Mouse (Mus musculus) forebrain, postnatal 0 days (tissue): ENCODE results near the gene Ubqln4. TPM values are rescaled to one million over a fixed set of nuclear protein-coding genes. Genes with fewer than 3 reads are reported as not detected.

ENCODE experiments used
- ATAC-seq: fragments of 200-750 bp; cut with Nextera tagmentation; 2 replicates; pipeline ENCODE4 v1.8.0; 2017; ENCODE audit warnings: mild to moderate bottlenecking, moderate library complexity
- DNase-seq: peaks from one replicate; pipeline ENCODE4 v3.0.0-alpha.2; 2015
- H3K27ac ChIP-seq: fragments of 300-500 bp; sonication (generic); 2 replicates; pipeline ENCODE4 v1.5.1; 2014; ENCODE audit warnings: low read depth, mild to moderate bottlenecking, antibody characterized with exemption, low read length, moderate library complexity, mixed read lengths
- H3K27me3 ChIP-seq: fragments of 300-500 bp; sonication (generic); 2 replicates; pipeline ENCODE4 v1.6.1; 2014; ENCODE audit warnings: mild to moderate bottlenecking, low read length, mixed read lengths; ENCODE audit not compliant: insufficient read depth
- H3K36me3 ChIP-seq: fragments of 300-500 bp; sonication (generic); 2 replicates; pipeline ENCODE4 v1.6.1; 2014; ENCODE audit warnings: mild to moderate bottlenecking, moderate library complexity; ENCODE audit not compliant: insufficient read depth
- H3K4me1 ChIP-seq: fragments of 300-500 bp; sonication (generic); 2 replicates; pipeline ENCODE4 v1.6.1; 2014; ENCODE audit warnings: antibody characterized with exemption; ENCODE audit not compliant: insufficient read depth
- H3K4me2 ChIP-seq: fragments of 300-500 bp; sonication (generic); 2 replicates; pipeline ENCODE4 v1.6.1; 2014; ENCODE audit warnings: low read depth, mild to moderate bottlenecking, moderate library complexity
- H3K4me3 ChIP-seq: fragments of 300-500 bp; sonication (generic); 2 replicates; pipeline ENCODE4 v1.5.1; 2014; ENCODE audit warnings: low read depth, low read length, mixed read lengths
- H3K9ac ChIP-seq: fragments of 300-500 bp; sonication (generic); 2 replicates; pipeline ENCODE4 v1.6.1; 2014; ENCODE audit warnings: mild to moderate bottlenecking
- H3K9me3 ChIP-seq: fragments of 300-500 bp; sonication (generic); 2 replicates; pipeline ENCODE4 v1.6.1; 2016; ENCODE audit warnings: low read length
- CTCF ChIP-seq: sonication (generic); IDR thresholded peaks from 2 replicates; pipeline ENCODE4 v1.5.1; 2016; ENCODE audit warnings: antibody characterized with exemption, control low read depth, low read depth
- WGBS: fragments of 180-500 bp; shearing (Covaris S2); extraction: QIAGEN DNeasy Blood & Tissue Kit; methylation state at CpG from one replicate; pipeline ENCODE4 v1.1.7; 2014; 5-methylcytosine and 5-hydroxymethylcytosine counted together
- polyA plus RNA-seq: library from polyadenylated mRNA; unstranded; fragments of >200 nt; fragmentation: Nextera tagmentation; extraction: Ambion mirVana; gene quantifications from 2 replicates; pipeline ENCODE4 v1.2.1, GENCODE M21; 2015
- total RNA-seq: library from RNA; depleted of rRNA; stranded (reverse); fragments of >200 nt; gene quantifications from 2 replicates; pipeline ENCODE4 v1.2.3, GENCODE M21; 2014

The Ubqln4 gene
- total and polyA plus RNA-seq, 2 experiments from 2014 or later: 30.8 to 116 TPM

DNA sequence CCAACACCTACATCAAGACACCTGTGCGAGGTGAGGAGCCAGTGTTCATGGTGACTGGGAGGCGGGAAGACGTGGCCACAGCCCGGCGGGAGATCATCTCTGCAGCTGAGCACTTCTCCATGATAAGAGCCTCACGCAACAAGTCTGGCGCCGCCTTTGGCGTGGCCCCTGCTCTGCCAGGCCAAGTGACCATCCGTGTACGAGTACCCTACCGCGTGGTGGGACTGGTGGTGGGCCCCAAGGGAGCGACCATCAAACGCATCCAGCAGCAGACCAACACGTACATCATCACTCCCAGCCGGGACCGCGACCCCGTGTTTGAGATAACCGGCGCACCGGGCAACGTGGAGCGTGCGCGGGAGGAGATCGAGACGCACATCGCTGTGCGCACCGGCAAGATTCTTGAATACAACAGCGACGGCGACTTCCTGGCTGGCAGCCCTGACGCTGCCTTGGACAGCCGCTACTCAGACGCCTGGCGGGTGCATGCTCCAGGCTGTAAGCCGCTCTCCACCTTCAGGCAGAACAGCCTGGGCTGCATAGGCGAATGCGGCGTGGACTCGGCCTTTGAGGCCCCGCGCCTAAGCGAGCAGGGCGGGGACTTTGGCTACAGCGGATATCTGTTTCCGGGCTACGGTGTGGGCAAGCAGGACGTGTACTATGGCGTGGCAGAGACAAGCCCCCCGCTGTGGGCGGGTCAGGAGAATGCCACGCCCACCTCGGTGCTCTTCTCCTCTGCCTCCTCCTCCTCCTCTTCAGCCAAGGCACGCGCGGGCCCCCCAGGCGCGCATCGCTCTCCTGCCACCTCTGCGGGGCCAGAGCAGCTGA, 17.2 kb upstream of the Ubqln4 start:
- WGBS: 4% methylated on average over 64 of the region's 64 CpGs
- Histone ChIP-seq H3K9me3 (no peaks in the 10 kb centered on the region), H3K4me1 (peaks cover 23% of the 10 kb centered on the region), H3K9ac (peak overlapping the region; percentile 56), H3K4me2 (peak overlapping the region; percentile 78), H3K36me3 (peaks cover 47% of the 10 kb centered on the region), H3K4me3 (peak overlapping the region; percentile 60), H3K27me3 (no peaks in the 10 kb centered on the region), H3K27ac (peak overlapping the region; percentile 66)
- peak; percentile 61 for DNase-seq
- TF ChIP-seq CTCF: no peak
- no peak for ATAC-seq

DNA sequence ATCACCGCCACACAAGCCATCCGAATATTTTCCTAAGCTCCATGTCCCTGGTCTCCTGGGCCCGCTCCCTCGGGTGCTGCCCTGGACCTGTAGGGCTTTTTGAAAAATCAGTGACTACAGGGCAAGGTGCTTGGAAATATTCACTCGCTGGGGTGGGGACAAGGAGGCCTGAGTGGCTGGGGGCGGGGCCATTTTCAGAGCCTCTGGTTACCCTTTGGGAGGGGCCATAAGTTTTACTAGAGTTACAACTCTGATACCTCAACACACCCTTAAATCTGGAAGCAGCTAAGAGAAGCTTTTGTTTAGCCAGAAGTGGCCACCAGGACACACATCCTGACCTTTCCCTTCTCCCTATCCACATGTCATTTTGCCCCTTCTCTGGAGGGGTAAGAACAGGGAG, 16.4 kb upstream of the Ubqln4 start:
- DNase-seq: no peak
- Histone ChIP-seq H3K27me3 (no peaks in the 10 kb centered on the region), H3K36me3 (peaks cover 47% of the 10 kb centered on the region), H3K4me3 (no peak overlapping the region), H3K27ac (peak overlapping the region; percentile 66), H3K4me2 (peak overlapping the region; percentile 78), H3K9me3 (no peaks in the 10 kb centered on the region), H3K9ac (peak overlapping the region; percentile 56; the same call in 1 of the 2 replicates), H3K4me1 (peaks cover 23% of the 10 kb centered on the region)
- ATAC-seq: no peak
- 51% methylated on average over 6 of the region's 6 CpGs for WGBS
- TF ChIP-seq CTCF: no peak

GRCm38 (mm10) chr3:88538271-88539145, 15.1 kb upstream of the Ubqln4 start:
- H3K27me3 ChIP-seq: no peaks in the 10 kb centered on the region
- WGBS: 16% methylated on average over 9 of the region's 9 CpGs
- H3K9me3 ChIP-seq: no peaks in the 10 kb centered on the region
- peak overlapping the region; percentile 41; the same call in 1 of the 2 replicates for H3K27ac ChIP-seq
- peak overlapping the region; percentile 5; the same call in 1 of the 2 replicates for H3K4me2 ChIP-seq
- H3K36me3 ChIP-seq: peaks cover 47% of the 10 kb centered on the region
- H3K9ac ChIP-seq: no peak overlapping the region
- DNase-seq: no peak
- peaks cover 23% of the 10 kb centered on the region for H3K4me1 ChIP-seq
- ATAC-seq: no peak
- no peak overlapping the region for H3K4me3 ChIP-seq
- no peak for TF ChIP-seq CTCF

DNA sequence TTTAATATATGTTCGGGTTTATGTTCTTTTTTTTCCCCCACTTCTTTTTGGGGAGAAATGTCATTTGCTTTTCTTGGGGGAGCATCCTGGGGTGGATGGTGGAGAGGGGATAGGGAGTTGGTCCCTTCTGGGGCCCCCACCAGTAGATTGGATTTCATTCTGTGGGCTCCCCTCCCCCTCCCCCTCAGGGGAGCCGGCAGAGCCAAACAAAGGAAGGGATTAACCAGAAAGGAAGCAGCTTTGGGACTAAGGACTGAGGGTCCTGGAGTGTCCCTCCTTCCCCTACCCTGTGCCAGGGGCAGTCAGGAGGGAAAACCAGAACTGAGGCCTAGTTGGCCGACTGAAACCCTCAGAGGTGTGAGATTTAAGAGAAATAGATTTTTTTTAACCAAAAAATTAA, 14.2 kb upstream of the Ubqln4 start:
- no peak overlapping the region for H3K4me2 ChIP-seq
- TF ChIP-seq CTCF: no peak
- H3K4me1 ChIP-seq: peaks cover 23% of the 10 kb centered on the region
- H3K27ac ChIP-seq: peak overlapping the region; percentile 62
- no peak for DNase-seq
- 4% methylated on average over 3 of the region's 3 CpGs for WGBS
- H3K27me3 ChIP-seq: no peaks in the 10 kb centered on the region
- no peak for ATAC-seq
- H3K9ac ChIP-seq: no peak overlapping the region
- no peak overlapping the region for H3K4me3 ChIP-seq
- peaks cover 47% of the 10 kb centered on the region for H3K36me3 ChIP-seq
- no peaks in the 10 kb centered on the region for H3K9me3 ChIP-seq

GRCm38 (mm10) chr3:88540085-88540484, 13.5 kb upstream of the Ubqln4 start:
- peak; percentile 37 for TF ChIP-seq CTCF
- 48% methylated on average over 5 of the region's 5 CpGs for WGBS
- ATAC-seq (no peak), DNase-seq (no peak)
- Histone ChIP-seq H3K9ac (no peak overlapping the region), H3K4me1 (peaks cover 20% of the 10 kb centered on the region), H3K36me3 (peaks cover 47% of the 10 kb centered on the region), H3K4me3 (no peak overlapping the region), H3K9me3 (no peaks in the 10 kb centered on the region), H3K27me3 (no peaks in the 10 kb centered on the region), H3K27ac (peak overlapping the region; percentile 66), H3K4me2 (no peak overlapping the region)

DNA sequence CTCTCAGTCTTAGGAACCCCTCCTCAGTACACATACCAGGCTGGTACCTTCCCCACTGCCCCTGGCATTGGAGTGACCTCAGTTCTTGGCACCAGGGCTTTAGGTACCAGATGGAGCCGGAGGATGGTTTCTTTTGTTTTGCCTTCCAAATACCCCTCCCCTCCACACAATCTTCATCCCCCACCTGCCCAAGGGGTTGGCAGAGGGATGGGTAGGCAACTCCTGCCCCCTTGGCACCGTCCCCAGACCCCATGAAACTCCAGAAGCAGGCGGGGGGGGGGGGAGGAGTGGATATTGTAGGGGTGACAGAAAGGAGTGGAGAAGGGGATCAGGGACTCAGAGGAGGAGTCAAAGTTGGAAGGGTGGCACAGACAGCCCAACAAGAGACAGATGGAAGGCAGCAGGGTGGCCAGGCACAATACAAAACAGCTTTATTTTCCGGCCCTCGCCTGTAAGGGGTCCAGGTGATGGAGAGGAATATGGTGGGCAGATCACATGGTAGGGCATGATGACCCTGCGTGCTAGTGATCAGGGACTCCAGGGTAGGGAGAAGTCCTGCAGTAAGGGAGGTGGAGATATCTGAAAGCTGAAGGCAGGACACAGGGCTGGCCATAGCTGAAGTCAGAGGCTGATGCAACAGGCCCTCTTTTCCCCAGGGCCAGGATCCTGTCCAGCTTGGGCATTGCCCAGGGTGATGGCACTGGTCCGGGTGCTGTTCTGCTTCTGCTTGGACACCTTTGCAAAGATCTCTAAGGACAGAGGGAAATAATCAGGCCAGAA, 11.7 kb upstream of the Ubqln4 start:
- peak; percentile 13; the same call in 1 of the 2 replicates for ATAC-seq
- H3K4me1 ChIP-seq: peaks cover 5% of the 10 kb centered on the region
- H3K36me3 ChIP-seq: peaks cover 36% of the 10 kb centered on the region
- H3K27ac ChIP-seq: peak overlapping the region; percentile 36
- no peak overlapping the region for H3K4me2 ChIP-seq
- 35% methylated on average over 6 of the region's 7 CpGs for WGBS
- H3K9me3 ChIP-seq: no peaks in the 10 kb centered on the region
- DNase-seq: no peak
- no peak overlapping the region for H3K4me3 ChIP-seq
- no peak for TF ChIP-seq CTCF
- H3K9ac ChIP-seq: no peak overlapping the region
- no peaks in the 10 kb centered on the region for H3K27me3 ChIP-seq
